Mouse (Mus musculus) embryo, embryonic 9.5 days (tissue): Measurements from ENCODE around the gene Iqub.

ENCODE experiments used
- DNase-seq: peaks from one replicate; pipeline ENCODE4 v3.0.0-alpha.2; 2017; ENCODE audit errors: extremely low spot score

Gene Iqub

GRCm38 (mm10) chr6:24514552-24515284 lies at the start of gene Iqub:
TSS of gene Iqub (minus strand) at chr6:24515067.
- peak; percentile 48 for DNase-seq

GRCm38 (mm10) chr6:24564081-24564480 lies 49.2 kb upstream of the Iqub start:
- no peak for DNase-seq

GRCm38 (mm10) chr6:24555488-24555887 lies 40.6 kb upstream of the Iqub start:
- DNase-seq = no peak

- no peak for DNase-seq
Measured at GRCm38 (mm10) chr6:24554427-24555086, 39.7 kb upstream of the Iqub start.

GRCm38 (mm10) chr6:24552046-24552445 lies 37.2 kb upstream of the Iqub start:
- no peak for DNase-seq

GRCm38 (mm10) chr6:24549801-24550200 lies 34.9 kb upstream of the Iqub start:
- DNase-seq = no peak

DNA sequence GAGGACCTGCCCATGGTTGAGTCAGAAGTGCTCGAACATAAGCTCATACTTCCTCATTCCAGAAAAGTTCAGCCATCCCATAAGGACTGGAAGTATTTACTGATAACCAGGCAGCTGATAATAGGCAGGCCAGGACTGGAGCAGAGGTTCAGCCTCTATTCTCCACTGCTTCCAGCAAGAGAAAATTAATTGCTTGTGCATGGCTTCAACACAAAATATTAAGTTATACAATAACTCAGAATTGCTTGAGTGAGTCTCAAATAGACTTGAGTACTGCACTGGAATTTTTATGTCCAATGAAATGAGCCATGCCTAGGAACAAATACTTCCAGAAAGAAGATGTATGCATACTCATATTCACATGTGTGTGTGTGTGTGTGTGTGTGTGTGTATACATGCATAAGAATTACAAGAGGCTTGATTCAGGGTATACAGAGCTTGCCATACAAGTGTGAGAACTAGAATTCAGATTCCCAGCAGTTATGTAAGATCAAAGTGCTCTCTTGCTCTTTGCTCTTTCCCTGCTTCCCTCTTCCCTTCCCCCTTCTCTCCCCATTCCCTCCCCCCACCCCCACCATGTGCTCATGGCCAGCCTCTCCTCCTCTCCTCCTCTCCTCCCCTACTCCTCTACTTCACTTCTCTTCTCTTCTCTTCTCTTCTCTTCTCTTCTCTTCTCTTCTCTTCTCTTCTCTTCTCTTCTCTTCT lies 32.0 kb upstream of the Iqub start:
- no peak for DNase-seq

GRCm38 (mm10) chr6:24543119-24543591 lies 28.3 kb upstream of the Iqub start:
- no peak for DNase-seq

- DNase-seq = no peak
Measured at GRCm38 (mm10) chr6:24542393-24542792, 27.5 kb upstream of the Iqub start.

DNA sequence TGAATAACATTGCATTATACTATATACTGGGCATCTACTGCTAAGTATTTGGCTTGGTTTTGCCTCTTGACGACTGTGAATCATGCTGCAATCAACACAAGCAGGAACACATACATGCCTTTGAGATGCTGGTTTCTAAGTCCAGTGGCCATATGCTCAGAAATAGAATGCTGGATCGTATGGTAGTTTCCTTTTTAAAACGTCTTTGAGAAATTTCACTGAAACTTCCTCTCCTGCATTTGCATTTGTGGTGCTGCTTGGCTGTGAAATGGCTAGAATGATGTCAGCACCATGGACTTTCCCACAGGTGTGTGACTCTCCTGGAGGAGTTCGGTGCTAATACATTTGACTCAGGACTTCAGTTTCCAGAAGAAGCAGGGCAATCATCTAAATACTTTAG lies 25.2 kb upstream of the Iqub start:
- DNase-seq = no peak

GRCm38 (mm10) chr6:24538435-24538834 lies 23.6 kb upstream of the Iqub start:
- DNase-seq = no peak

DNA sequence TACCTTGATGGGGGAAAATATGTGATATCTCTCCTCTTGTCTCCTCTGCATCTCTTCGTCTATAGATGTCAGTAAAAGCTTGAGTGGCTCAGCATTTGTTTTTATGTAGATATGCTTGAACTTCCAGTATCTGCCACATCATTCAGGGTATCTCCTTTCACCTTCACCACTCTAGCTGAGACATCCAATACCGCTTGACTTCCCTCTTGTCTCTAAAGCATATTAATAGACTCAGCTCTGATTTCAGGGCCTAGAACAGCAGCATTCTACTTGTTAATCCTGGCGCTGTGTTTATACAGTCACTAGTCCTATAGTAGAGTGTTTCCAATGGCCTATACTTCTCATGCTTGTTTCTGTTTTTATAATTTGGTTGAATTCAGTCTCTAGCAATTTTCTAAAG lies 17.9 kb upstream of the Iqub start:
- DNase-seq = no peak

DNA sequence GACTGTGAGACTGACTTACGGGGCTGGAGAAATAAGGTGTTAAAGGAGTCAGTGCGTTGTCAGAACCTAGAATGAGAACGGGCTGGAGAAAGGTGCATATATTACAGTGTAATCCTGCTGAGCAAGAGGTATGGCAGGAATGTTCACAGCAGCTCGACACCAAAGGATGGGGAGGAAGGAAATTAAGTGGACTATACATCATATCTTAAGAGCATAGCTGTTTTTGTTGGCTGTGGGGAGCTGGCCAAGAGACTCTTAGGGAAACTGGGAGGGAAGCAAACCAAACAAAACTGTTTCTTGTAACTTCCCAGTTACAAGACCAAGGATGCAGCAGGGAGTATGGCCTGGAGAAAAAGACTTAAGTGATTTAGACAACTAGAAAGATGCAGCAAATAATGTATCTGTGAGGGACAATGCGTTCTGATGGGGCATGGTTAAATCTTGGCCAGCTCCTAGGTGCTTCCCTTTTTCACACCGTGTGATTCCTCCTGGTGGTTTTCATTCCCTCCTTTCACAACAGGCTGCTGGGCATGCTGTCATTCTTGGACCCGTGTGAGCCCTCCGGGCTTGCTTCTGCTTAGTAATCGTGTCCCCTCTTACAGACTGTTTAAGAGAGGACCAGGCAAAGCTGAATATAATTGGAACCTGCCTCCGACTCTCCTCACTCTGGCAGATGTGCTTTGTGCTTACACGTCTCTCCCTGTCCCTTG lies 16.0 kb upstream of the Iqub start:
- peak; percentile 23 for DNase-seq

DNA sequence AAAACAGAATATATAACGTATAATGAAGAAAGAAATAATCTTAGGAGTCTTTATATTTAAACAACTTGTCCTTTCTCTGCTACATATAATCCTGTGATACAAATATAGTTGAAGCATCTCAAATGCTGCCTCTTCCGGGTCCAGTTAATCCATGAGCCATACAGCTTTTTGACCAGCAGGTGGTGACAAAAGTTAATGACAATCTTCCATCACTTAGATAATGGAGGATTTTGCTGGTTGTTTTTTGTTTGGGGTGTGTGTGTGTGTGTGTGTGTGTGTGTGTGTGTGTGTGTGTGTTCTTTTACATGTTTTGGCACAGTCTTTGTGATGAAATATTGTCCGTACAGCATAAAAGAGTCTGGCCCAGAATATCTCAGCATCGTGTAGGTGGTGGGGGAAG lies 15.3 kb upstream of the Iqub start:
- DNase-seq = peak; percentile 42

GRCm38 (mm10) chr6:24528064-24528243 lies 13.1 kb upstream of the Iqub start, which contains the start of gene Asb15:
TSS of gene Asb15 (plus strand) at chr6:24528144.
- DNase-seq = no peak

- DNase-seq = peak; percentile 89
Measured at GRCm38 (mm10) chr6:24527155-24528063, 12.5 kb upstream of the Iqub start, which contains the start of gene Ndufa5. TSS of gene Ndufa5 (minus strand) at chr6:24528013.

- no peak for DNase-seq
Measured at GRCm38 (mm10) chr6:24525705-24526104, 10.8 kb upstream of the Iqub start.

DNA sequence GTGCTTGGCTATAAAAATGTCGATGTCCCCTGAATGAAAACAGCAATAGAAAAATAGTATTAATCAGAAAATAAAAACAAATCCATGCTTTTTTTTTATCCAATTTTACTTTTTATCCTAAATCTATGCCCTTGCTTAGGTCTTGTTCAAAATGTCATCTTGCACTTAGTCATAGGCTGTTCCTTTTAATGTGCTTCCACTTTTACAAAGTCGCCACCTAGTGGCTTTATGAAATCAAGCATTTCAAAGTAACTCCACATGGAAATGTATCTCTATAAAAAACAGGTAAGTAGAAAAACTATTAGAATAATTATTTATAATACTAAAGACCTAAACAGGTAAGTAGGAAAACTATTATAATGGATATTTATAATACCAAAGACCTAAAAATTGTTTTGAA lies 1.3 kb upstream of the Iqub start:
- no peak for DNase-seq

- DNase-seq = no peak
Measured at GRCm38 (mm10) chr6:24504141-24504540, 10.7 kb downstream of the Iqub start.

DNA sequence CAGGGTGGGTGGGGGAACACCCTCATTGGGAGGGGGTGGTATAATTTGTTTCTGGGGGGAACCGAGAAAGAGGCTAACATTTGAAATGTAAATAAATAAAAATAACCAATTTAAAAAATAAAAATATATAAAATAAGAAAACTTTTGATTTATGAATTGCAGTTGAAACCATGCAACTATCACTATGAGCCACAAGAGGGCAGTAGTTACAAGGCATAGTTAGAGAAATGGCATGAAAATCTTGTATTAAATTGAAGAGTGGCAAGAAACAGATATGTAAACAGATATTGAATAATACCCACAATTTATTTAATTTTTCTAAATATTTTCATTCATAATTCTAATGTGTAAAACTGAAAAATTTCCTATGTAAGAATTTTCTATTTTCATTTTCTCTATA lies 24.5 kb downstream of the Iqub start:
- DNase-seq = no peak

- DNase-seq = no peak
Measured at GRCm38 (mm10) chr6:24486530-24486929, 28.3 kb downstream of the Iqub start.
